Mouse (Mus musculus) hindbrain, embryonic 13.5 days (tissue): ENCODE results near the gene Gcsh. TPM values are rescaled to one million over a fixed set of nuclear protein-coding genes. Genes with fewer than 3 reads are reported as not detected.

Experiments used
- ATAC-seq: fragments of 200-750 bp; cut with Nextera tagmentation; 2 replicates; pipeline ENCODE4 v1.8.0; 2017; ENCODE audit warnings: moderate TSS enrichment; ENCODE audit not compliant: low FRiP score
- H3K27ac ChIP-seq: fragments of 300-500 bp; sonication (generic); 2 replicates; pipeline ENCODE4 v1.5.1; 2015; ENCODE audit warnings: inconsistent platforms, mild to moderate bottlenecking, moderate library complexity
- H3K27me3 ChIP-seq: fragments of 300-500 bp; sonication (generic); 2 replicates; pipeline ENCODE4 v1.6.1; 2015; ENCODE audit warnings: mild to moderate bottlenecking, inconsistent platforms
- H3K36me3 ChIP-seq: fragments of 300-500 bp; sonication (generic); 2 replicates; pipeline ENCODE4 v1.6.1; 2015; ENCODE audit warnings: mild to moderate bottlenecking, inconsistent platforms
- H3K4me1 ChIP-seq: fragments of 300-500 bp; sonication (generic); replicated peaks from 2 replicates; pipeline ENCODE4 v1.6.1; 2015; ENCODE audit warnings: inconsistent platforms
- H3K4me2 ChIP-seq: fragments of 300-500 bp; sonication (generic); 2 replicates; pipeline ENCODE4 v1.6.1; 2015; ENCODE audit warnings: inconsistent platforms, mild to moderate bottlenecking, moderate library complexity
- H3K4me3 ChIP-seq: fragments of 300-500 bp; sonication (generic); 2 replicates; pipeline ENCODE4 v1.5.1; 2015; ENCODE audit warnings: mild to moderate bottlenecking, inconsistent platforms
- H3K9ac ChIP-seq: fragments of 300-500 bp; sonication (generic); 2 replicates; pipeline ENCODE4 v1.6.1; 2015; ENCODE audit warnings: mild to moderate bottlenecking, inconsistent platforms
- H3K9me3 ChIP-seq: fragments of 300-500 bp; sonication (generic); 2 replicates; pipeline ENCODE4 v1.6.1; 2016; ENCODE audit warnings: inconsistent platforms
- WGBS: fragments of 180-500 bp; shearing (Covaris S2); methylation state at CpG from one replicate; pipeline ENCODE4 v1.1.7; 2015; 5-methylcytosine and 5-hydroxymethylcytosine counted together
- polyA plus RNA-seq: library from polyadenylated mRNA; unstranded; fragments of >200 nt; fragmentation: Nextera tagmentation; extraction: Ambion mirVana; gene quantifications from 2 replicates; pipeline ENCODE4 v1.2.1, GENCODE M21; 2015

Gene Gcsh
- 93.0 and 95.0 TPM in 2 replicates for polyA plus RNA-seq

GRCm38 (mm10) chr8:116993095-116993867, at the start of gene Gcsh:
Gcsh (minus strand) TSS chr8:116993537.
- no peaks in the 10 kb centered on the region for H3K36me3 ChIP-seq
- 0 out of 2 replicates have a peak, but pooled peaks cover 4% of the 10 kb centered on the region for H3K27me3 ChIP-seq
- peak within 1 kb of the TSS; percentile 57 for H3K4me3 ChIP-seq
- H3K9me3 ChIP-seq = no peaks in the 10 kb centered on the region
- H3K4me1 ChIP-seq = peaks cover 18% of the 10 kb centered on the region
- WGBS = under 1% methylated on average over 55 of the region's 56 CpGs
- H3K9ac ChIP-seq = peak within 1 kb of the TSS; percentile 72
- peak; percentile 100 for ATAC-seq
- H3K27ac ChIP-seq = peak within 1 kb of the TSS; percentile 58; the same call in 1 of the 2 replicates
- peak within 1 kb of the TSS; percentile 94 for H3K4me2 ChIP-seq

- no peaks in the 10 kb centered on the region for H3K36me3 ChIP-seq
- WGBS = 34% methylated on average over 7 of the region's 7 CpGs
- peaks cover 13% of the 10 kb centered on the region for H3K4me1 ChIP-seq
- H3K9ac ChIP-seq = no peak overlapping the region
- ATAC-seq = no peak
- H3K9me3 ChIP-seq = no peaks in the 10 kb centered on the region
- H3K27ac ChIP-seq = no peak overlapping the region
- no peaks in the 10 kb centered on the region for H3K27me3 ChIP-seq
- no peak overlapping the region for H3K4me3 ChIP-seq
- no peak overlapping the region for H3K4me2 ChIP-seq
Measured at GRCm38 (mm10) chr8:117039843-117040242, 46.5 kb upstream of the Gcsh start.

GRCm38 (mm10) chr8:117037374-117037935, 44.1 kb upstream of the Gcsh start:
- 88% methylated on average over 7 of the region's 7 CpGs for WGBS
- Histone ChIP-seq H3K4me3 (no peak overlapping the region), H3K4me2 (no peak overlapping the region), H3K27me3 (no peaks in the 10 kb centered on the region), H3K36me3 (no peaks in the 10 kb centered on the region), H3K9me3 (no peaks in the 10 kb centered on the region), H3K27ac (no peak overlapping the region), H3K9ac (no peak overlapping the region), H3K4me1 (peaks cover 13% of the 10 kb centered on the region)
- no peak for ATAC-seq

GRCm38 (mm10) chr8:117033393-117033792, 40.1 kb upstream of the Gcsh start:
- WGBS = 83% methylated on average over 3 of the region's 3 CpGs

GRCm38 (mm10) chr8:117032609-117033008, 39.3 kb upstream of the Gcsh start:
- no peak for ATAC-seq
- H3K36me3 ChIP-seq = no peaks in the 10 kb centered on the region
- no peaks in the 10 kb centered on the region for H3K9me3 ChIP-seq
- no peaks in the 10 kb centered on the region for H3K4me1 ChIP-seq
- 86% methylated on average over 8 of the region's 8 CpGs for WGBS
- H3K4me3 ChIP-seq = no peak overlapping the region
- H3K27me3 ChIP-seq = no peaks in the 10 kb centered on the region
- no peak overlapping the region for H3K27ac ChIP-seq
- H3K4me2 ChIP-seq = no peak overlapping the region
- no peak overlapping the region for H3K9ac ChIP-seq

More at GRCm38 (mm10) chr8:117033393-117033792, 40.1 kb upstream of the Gcsh start:
- Histone ChIP-seq H3K4me2 (no peak overlapping the region), H3K9me3 (no peaks in the 10 kb centered on the region), H3K36me3 (no peaks in the 10 kb centered on the region), H3K9ac (no peak overlapping the region), H3K4me3 (no peak overlapping the region), H3K27me3 (no peaks in the 10 kb centered on the region), H3K27ac (no peak overlapping the region), H3K4me1 (no peaks in the 10 kb centered on the region)
- no peak for ATAC-seq

- no peak overlapping the region for H3K27ac ChIP-seq
- H3K27me3 ChIP-seq = no peaks in the 10 kb centered on the region
- no peak overlapping the region for H3K9ac ChIP-seq
- H3K36me3 ChIP-seq = no peaks in the 10 kb centered on the region
- no peak for ATAC-seq
- H3K4me3 ChIP-seq = no peak overlapping the region
- H3K4me2 ChIP-seq = no peak overlapping the region
- no peaks in the 10 kb centered on the region for H3K9me3 ChIP-seq
- no peaks in the 10 kb centered on the region for H3K4me1 ChIP-seq
- WGBS = 66% methylated on average over 6 of the region's 6 CpGs
Measured at GRCm38 (mm10) chr8:117031476-117031875, 38.1 kb upstream of the Gcsh start.

GRCm38 (mm10) chr8:117028686-117029085, 35.3 kb upstream of the Gcsh start:
- no peak overlapping the region for H3K4me3 ChIP-seq
- no peak for ATAC-seq
- WGBS = 94% methylated on average over 10 of the region's 10 CpGs

GRCm38 (mm10) chr8:117027601-117028000, 34.3 kb upstream of the Gcsh start:
- Histone ChIP-seq H3K9ac (no peak overlapping the region), H3K4me2 (no peak overlapping the region), H3K27me3 (no peaks in the 10 kb centered on the region), H3K27ac (no peak overlapping the region), H3K4me1 (no peaks in the 10 kb centered on the region), H3K36me3 (no peaks in the 10 kb centered on the region), H3K4me3 (no peak overlapping the region), H3K9me3 (no peaks in the 10 kb centered on the region)
- WGBS = 89% methylated on average over 5 of the region's 5 CpGs
- no peak for ATAC-seq

More at GRCm38 (mm10) chr8:117028686-117029085, 35.3 kb upstream of the Gcsh start:
- no peak overlapping the region for H3K4me2 ChIP-seq
- no peaks in the 10 kb centered on the region for H3K4me1 ChIP-seq
- no peak overlapping the region for H3K9ac ChIP-seq
- no peaks in the 10 kb centered on the region for H3K9me3 ChIP-seq
- no peaks in the 10 kb centered on the region for H3K36me3 ChIP-seq
- no peak overlapping the region for H3K27ac ChIP-seq
- H3K27me3 ChIP-seq = no peaks in the 10 kb centered on the region

- no peaks in the 10 kb centered on the region for H3K4me1 ChIP-seq
- H3K9ac ChIP-seq = no peak overlapping the region
- 80% methylated on average over 1 of the region's 1 CpGs for WGBS
- H3K4me3 ChIP-seq = no peak overlapping the region
- H3K36me3 ChIP-seq = no peaks in the 10 kb centered on the region
- H3K4me2 ChIP-seq = no peak overlapping the region
- no peak for ATAC-seq
- no peaks in the 10 kb centered on the region for H3K9me3 ChIP-seq
- H3K27me3 ChIP-seq = no peaks in the 10 kb centered on the region
- no peak overlapping the region for H3K27ac ChIP-seq
Measured at GRCm38 (mm10) chr8:117022297-117022993, 29.1 kb upstream of the Gcsh start.

- H3K27me3 ChIP-seq = no peaks in the 10 kb centered on the region
- no peak overlapping the region for H3K4me2 ChIP-seq
- no peaks in the 10 kb centered on the region for H3K9me3 ChIP-seq
- H3K9ac ChIP-seq = no peak overlapping the region
- no peak overlapping the region for H3K4me3 ChIP-seq
- no peaks in the 10 kb centered on the region for H3K36me3 ChIP-seq
- no peaks in the 10 kb centered on the region for H3K4me1 ChIP-seq
- no peak for ATAC-seq
- no peak overlapping the region for H3K27ac ChIP-seq
- WGBS = 91% methylated on average over 18 of the region's 18 CpGs
Measured at GRCm38 (mm10) chr8:117019323-117020275, 26.3 kb upstream of the Gcsh start.

GRCm38 (mm10) chr8:117017896-117018295, 24.6 kb upstream of the Gcsh start:
- Histone ChIP-seq H3K9ac (no peak overlapping the region), H3K9me3 (no peaks in the 10 kb centered on the region), H3K36me3 (no peaks in the 10 kb centered on the region), H3K4me3 (no peak overlapping the region), H3K4me1 (no peaks in the 10 kb centered on the region), H3K4me2 (no peak overlapping the region), H3K27me3 (no peaks in the 10 kb centered on the region), H3K27ac (no peak overlapping the region)
- ATAC-seq = no peak
- 91% methylated on average over 4 of the region's 4 CpGs for WGBS
